Mouse (Mus musculus) lung, embryonic 14.5 days (tissue): ENCODE measurements at regions not wholly inside any gene's neighbourhood (a gene's known extent, or its start where the extent isn't known, plus 50 kb on each side); places are given as distances from the start of the nearest gene placed in this dataset.

Source experiments
- ATAC-seq: fragments of 200-750 bp; cut with Nextera tagmentation; 2 replicates; pipeline ENCODE4 v1.8.0; 2017; ENCODE audit warnings: mild to moderate bottlenecking, moderate TSS enrichment, moderate library complexity; ENCODE audit not compliant: insufficient read depth
- DNase-seq: peaks from one replicate; pipeline ENCODE4 v3.0.0-alpha.2; 2015
- H3K27ac ChIP-seq: fragments of 300-500 bp; sonication (generic); 2 replicates; pipeline ENCODE4 v1.5.1; 2014; ENCODE audit warnings: low read depth, mild to moderate bottlenecking, moderate library complexity
- H3K27me3 ChIP-seq: fragments of 300-500 bp; sonication (generic); 2 replicates; pipeline ENCODE4 v1.6.1; 2014; ENCODE audit warnings: low read length, control low read depth; ENCODE audit not compliant: insufficient read depth
- H3K36me3 ChIP-seq: fragments of 300-500 bp; sonication (generic); 2 replicates; pipeline ENCODE4 v1.6.1; 2014; ENCODE audit warnings: control low read depth; ENCODE audit not compliant: insufficient read depth
- H3K4me1 ChIP-seq: fragments of 300-500 bp; sonication (generic); 2 replicates; pipeline ENCODE4 v1.6.1; 2014; ENCODE audit warnings: antibody characterized with exemption, control low read depth; ENCODE audit not compliant: insufficient read depth
- H3K4me2 ChIP-seq: fragments of 300-500 bp; sonication (generic); 2 replicates; pipeline ENCODE4 v1.6.1; 2014; ENCODE audit warnings: mild to moderate bottlenecking
- H3K4me3 ChIP-seq: fragments of 300-500 bp; sonication (generic); 2 replicates; pipeline ENCODE4 v1.5.1; 2014; ENCODE audit warnings: low read depth, low read length
- H3K9ac ChIP-seq: fragments of 300-500 bp; sonication (generic); 2 replicates; pipeline ENCODE4 v1.6.1; 2014
- H3K9me3 ChIP-seq: fragments of 300-500 bp; sonication (generic); 2 replicates; pipeline ENCODE4 v1.6.1; 2016; ENCODE audit warnings: low read depth, low read length, control low read depth
- CTCF ChIP-seq: IDR thresholded peaks from 2 replicates; pipeline ENCODE4 v1.5.1; 2016; ENCODE audit warnings: antibody characterized with exemption, low read depth
- WGBS: fragments of 180-500 bp; shearing (Covaris S2); extraction: QIAGEN DNeasy Blood & Tissue Kit; methylation state at CpG from one replicate; pipeline ENCODE4 v1.1.7; 2014; 5-methylcytosine and 5-hydroxymethylcytosine counted together

DNA sequence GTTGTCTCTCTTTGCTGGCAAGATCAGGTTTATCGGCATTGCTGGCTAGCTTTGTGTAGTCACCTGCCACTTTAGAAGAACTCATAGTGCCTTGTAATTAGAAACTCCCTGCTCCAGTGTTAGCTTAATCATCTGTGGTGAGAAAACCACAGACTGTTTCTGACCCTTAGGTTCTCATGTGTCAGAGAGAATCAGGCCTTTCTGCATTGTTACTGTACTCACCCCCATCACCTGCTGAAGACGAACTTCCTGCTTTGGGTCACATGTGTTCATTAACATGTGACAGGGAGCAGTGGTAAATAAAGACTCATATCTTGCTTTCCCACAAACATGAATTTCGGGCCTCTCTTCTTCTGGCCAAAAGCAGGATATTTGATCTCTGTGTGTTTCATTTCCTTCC, 102.6 kb downstream of the Cnga2 start:
- DNase-seq, result no peak
- Histone ChIP-seq H3K27ac (no peak overlapping the region; the same call in 1 of the 2 replicates), H3K4me3 (no peak overlapping the region), H3K9me3 (no peaks in the 10 kb centered on the region), H3K27me3 (no peaks in the 10 kb centered on the region), H3K36me3 (no peaks in the 10 kb centered on the region), H3K9ac (no peak overlapping the region), H3K4me2 (no peak overlapping the region), H3K4me1 (no peaks in the 10 kb centered on the region)
- WGBS, result 52% methylated on average over 3 of the region's 3 CpGs
- ATAC-seq, result no peak
- TF ChIP-seq CTCF, result no peak

GRCm38 (mm10) chrX:72094631-72095030, 103.0 kb downstream of the Cnga2 start:
- Histone ChIP-seq H3K27me3 (no peaks in the 10 kb centered on the region), H3K27ac (no peak overlapping the region), H3K36me3 (no peaks in the 10 kb centered on the region), H3K9me3 (no peaks in the 10 kb centered on the region), H3K4me1 (no peaks in the 10 kb centered on the region), H3K9ac (no peak overlapping the region), H3K4me2 (no peak overlapping the region), H3K4me3 (no peak overlapping the region)
- DNase-seq, result peak; percentile 7
- TF ChIP-seq CTCF, result no peak
- ATAC-seq, result no peak; the same call in 1 of the 2 replicates
- 64% methylated on average over 4 of the region's 4 CpGs for WGBS

GRCm38 (mm10) chrX:72141897-72142296, 79.9 kb upstream of the Magea4 start:
- no peaks in the 10 kb centered on the region for H3K4me1 ChIP-seq
- no peaks in the 10 kb centered on the region for H3K36me3 ChIP-seq
- ATAC-seq, result no peak
- H3K4me3 ChIP-seq, result no peak overlapping the region
- DNase-seq, result no peak
- no peak overlapping the region for H3K27ac ChIP-seq
- TF ChIP-seq CTCF, result no peak
- no peaks in the 10 kb centered on the region for H3K27me3 ChIP-seq
- H3K4me2 ChIP-seq, result no peak overlapping the region
- no peak overlapping the region for H3K9ac ChIP-seq
- no peaks in the 10 kb centered on the region for H3K9me3 ChIP-seq

GRCm38 (mm10) chrX:72169146-72169545, 52.7 kb upstream of the Magea4 start:
- Histone ChIP-seq H3K9me3 (no peaks in the 10 kb centered on the region), H3K36me3 (no peaks in the 10 kb centered on the region), H3K27me3 (no peaks in the 10 kb centered on the region), H3K4me2 (no peak overlapping the region), H3K4me1 (no peaks in the 10 kb centered on the region), H3K9ac (no peak overlapping the region), H3K27ac (no peak overlapping the region), H3K4me3 (no peak overlapping the region)
- DNase-seq (no peak), ATAC-seq (no peak)
- TF ChIP-seq CTCF, result no peak
